Mouse (Mus musculus): ENCODE measurements at regions not wholly inside any gene's neighbourhood (a gene's known extent, or its start where the extent isn't known, plus 50 kb on each side); places are given as distances from the start of the nearest gene placed in this dataset.
A peak's percentile ranks its signal among the peaks of the same experiment; 100 is the strongest.

DNA sequence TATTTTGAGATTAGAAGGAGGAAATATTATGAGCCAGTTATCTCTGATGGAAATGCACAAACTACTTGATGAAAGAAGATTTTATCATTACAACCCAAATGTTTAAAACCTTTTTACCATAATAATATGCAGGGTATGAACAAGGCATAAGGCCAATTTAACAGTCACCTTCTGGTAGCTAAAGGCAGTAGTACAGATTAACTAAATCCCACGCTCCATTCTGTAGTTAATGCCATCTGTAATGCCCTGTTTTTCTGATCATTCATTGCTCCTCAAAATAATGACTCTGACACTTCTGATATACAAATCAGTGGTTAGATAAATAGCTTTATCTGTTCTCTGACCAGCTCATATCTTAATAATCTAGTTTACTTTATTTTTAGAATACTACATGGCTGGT, 987.8 kb downstream of the Pcdh7 start:
- Histone ChIP-seq H3K9ac (ENCODE audit: low read length) (no peak overlapping the region), H3K4me2 (ENCODE audit: low read depth, low read length, severe bottlenecking) (no peak overlapping the region), H3K4me3 (ENCODE audit: low read depth, low read length) (no peak overlapping the region), H3K27me3 (ENCODE audit: control insufficient read depth, insufficient read depth, low read length) (no peaks in the 10 kb centered on the region), H3K27ac (ENCODE audit: low read depth, low read length) (no peak overlapping the region), H3K36me3 (ENCODE audit: control insufficient read depth, insufficient read depth, low read length) (no peaks in the 10 kb centered on the region), H3K9me3 (ENCODE audit: control insufficient read depth, low read length) (no peaks in the 10 kb centered on the region), H3K4me1 (replicated peaks; ENCODE audit: control insufficient read depth, insufficient read depth, low read length) (no peaks in the 10 kb centered on the region)
- DNase-seq (ENCODE audit: low spot score), result no peak
- no peak for ATAC-seq (replicated peaks; ENCODE audit: low FRiP score)
- 79% methylated on average over 1 of the region's 1 CpGs for WGBS

DNA sequence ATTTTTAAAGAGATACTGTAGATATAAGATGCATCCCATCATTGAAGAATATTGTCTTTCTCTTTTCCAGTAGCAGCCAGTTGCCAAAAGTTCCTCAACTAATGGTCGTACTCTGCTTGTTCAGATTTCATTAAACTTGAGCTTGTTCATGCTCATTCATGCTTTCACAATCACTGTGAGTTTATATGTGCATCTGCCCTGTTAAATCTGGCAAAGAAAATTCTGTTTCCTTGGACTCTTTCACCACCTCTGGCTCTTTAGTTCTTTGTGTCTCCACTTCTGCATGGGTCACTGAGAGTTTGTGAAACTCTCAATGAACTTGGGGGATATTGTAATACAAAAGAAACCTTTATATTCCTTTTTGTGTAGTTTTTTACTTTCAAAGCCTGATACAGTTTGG, 994.6 kb downstream of the Pcdh7 start:
- no peak for DNase-seq (ENCODE audit: low spot score)
- Histone ChIP-seq H3K9ac (ENCODE audit: low read length) (no peak overlapping the region), H3K4me2 (ENCODE audit: low read depth, low read length, severe bottlenecking) (no peak overlapping the region), H3K36me3 (ENCODE audit: control insufficient read depth, insufficient read depth, low read length) (no peaks in the 10 kb centered on the region), H3K4me3 (ENCODE audit: low read depth, low read length) (no peak overlapping the region), H3K9me3 (ENCODE audit: control insufficient read depth, low read length) (no peaks in the 10 kb centered on the region), H3K27me3 (ENCODE audit: control insufficient read depth, insufficient read depth, low read length) (no peaks in the 10 kb centered on the region), H3K27ac (ENCODE audit: low read depth, low read length) (no peak overlapping the region), H3K4me1 (replicated peaks; ENCODE audit: control insufficient read depth, insufficient read depth, low read length) (no peaks in the 10 kb centered on the region)
- ATAC-seq (replicated peaks; ENCODE audit: low FRiP score), result no peak
- 29% methylated on average over 1 of the region's 1 CpGs for WGBS

DNA sequence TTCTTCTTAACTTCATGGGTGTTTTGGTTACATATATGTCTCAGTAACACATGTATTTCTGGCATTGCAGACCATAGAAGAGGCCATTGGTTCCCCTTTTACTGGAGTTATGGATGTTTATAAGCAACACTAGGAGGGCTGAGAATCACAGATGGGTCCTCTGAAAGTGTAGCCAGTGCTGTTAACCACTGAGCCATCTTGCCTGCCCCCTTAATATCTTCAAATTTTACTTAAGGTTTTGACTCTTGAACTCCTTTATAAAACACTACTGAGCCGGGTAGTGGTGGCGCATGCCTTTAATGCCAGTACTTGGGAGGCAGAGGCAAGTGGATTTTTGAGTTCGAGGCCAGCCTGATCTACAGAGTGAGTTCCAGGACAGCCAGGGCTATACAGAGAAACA, 1015.6 kb downstream of the Pcdh7 start:
- no peak overlapping the region for H3K27ac ChIP-seq (ENCODE audit: low read depth, low read length)
- no peaks in the 10 kb centered on the region for H3K36me3 ChIP-seq (ENCODE audit: control insufficient read depth, insufficient read depth, low read length)
- H3K9me3 ChIP-seq (ENCODE audit: control insufficient read depth, low read length), result no peaks in the 10 kb centered on the region
- no peaks in the 10 kb centered on the region for H3K4me1 ChIP-seq (replicated peaks; ENCODE audit: control insufficient read depth, insufficient read depth, low read length)
- no peak overlapping the region for H3K9ac ChIP-seq (ENCODE audit: low read length)
- ATAC-seq (replicated peaks; ENCODE audit: low FRiP score) (no peak), DNase-seq (ENCODE audit: low spot score) (no peak)
- WGBS, result 90% methylated on average over 3 of the region's 3 CpGs
- H3K27me3 ChIP-seq (ENCODE audit: control insufficient read depth, insufficient read depth, low read length), result no peaks in the 10 kb centered on the region
- H3K4me3 ChIP-seq (ENCODE audit: low read depth, low read length), result no peak overlapping the region
- no peak overlapping the region for H3K4me2 ChIP-seq (ENCODE audit: low read depth, low read length, severe bottlenecking)

DNA sequence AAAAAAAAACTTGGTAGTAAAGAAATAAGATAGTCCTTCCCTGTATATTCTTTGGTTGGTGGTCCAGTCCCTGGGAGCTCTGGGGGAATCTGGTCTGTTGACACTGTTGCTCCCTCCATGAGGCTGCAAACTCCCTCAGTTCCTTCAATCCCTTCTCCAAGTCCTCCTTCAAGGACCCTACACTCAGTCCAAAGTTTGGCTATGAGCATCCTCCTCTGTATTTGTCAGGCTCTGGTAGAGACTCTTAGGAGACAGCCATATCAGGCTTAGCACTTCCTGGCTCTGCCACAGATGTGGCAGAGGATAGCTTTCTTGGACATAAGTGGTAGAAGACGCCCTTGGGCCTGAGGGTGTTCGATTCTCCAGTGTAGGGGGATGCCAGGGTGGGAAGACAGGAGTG, 1016.2 kb downstream of the Pcdh7 start:
- no peak for DNase-seq (ENCODE audit: low spot score)
- Histone ChIP-seq H3K27me3 (ENCODE audit: control insufficient read depth, insufficient read depth, low read length) (no peaks in the 10 kb centered on the region), H3K36me3 (ENCODE audit: control insufficient read depth, insufficient read depth, low read length) (no peaks in the 10 kb centered on the region), H3K4me1 (replicated peaks; ENCODE audit: control insufficient read depth, insufficient read depth, low read length) (no peaks in the 10 kb centered on the region), H3K9me3 (ENCODE audit: control insufficient read depth, low read length) (no peaks in the 10 kb centered on the region), H3K4me3 (ENCODE audit: low read depth, low read length) (no peak overlapping the region), H3K27ac (ENCODE audit: low read depth, low read length) (no peak overlapping the region), H3K9ac (ENCODE audit: low read length) (no peak overlapping the region), H3K4me2 (ENCODE audit: low read depth, low read length, severe bottlenecking) (no peak overlapping the region)
- ATAC-seq (replicated peaks; ENCODE audit: low FRiP score), result no peak
- WGBS, result 90% methylated on average over 2 of the region's 2 CpGs

DNA sequence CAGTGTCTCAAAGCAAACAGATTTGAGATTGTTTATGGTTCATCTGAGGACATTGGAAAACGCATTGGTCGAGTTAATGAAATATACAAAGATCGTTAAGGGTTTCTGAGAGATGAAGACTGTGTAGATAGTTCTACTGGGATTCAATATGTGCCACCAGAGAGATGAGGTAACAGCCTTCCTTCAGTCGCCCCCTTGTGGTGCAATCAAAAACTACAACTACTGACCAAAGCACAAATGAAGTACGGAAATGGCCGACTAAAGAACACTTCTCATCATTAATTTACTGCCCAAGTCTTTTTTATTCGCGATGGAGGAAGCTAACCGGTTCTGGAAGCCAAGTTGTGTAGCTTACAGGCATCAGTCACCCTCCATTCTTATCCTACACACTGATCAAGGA, 1018.8 kb downstream of the Pcdh7 start:
- WGBS, result 64% methylated on average over 9 of the region's 9 CpGs
- Histone ChIP-seq H3K4me3 (ENCODE audit: low read depth, low read length) (no peak overlapping the region), H3K36me3 (ENCODE audit: control insufficient read depth, insufficient read depth, low read length) (no peaks in the 10 kb centered on the region), H3K27ac (ENCODE audit: low read depth, low read length) (no peak overlapping the region), H3K4me1 (replicated peaks; ENCODE audit: control insufficient read depth, insufficient read depth, low read length) (no peaks in the 10 kb centered on the region), H3K27me3 (ENCODE audit: control insufficient read depth, insufficient read depth, low read length) (no peaks in the 10 kb centered on the region), H3K4me2 (ENCODE audit: low read depth, low read length, severe bottlenecking) (no peak overlapping the region), H3K9ac (ENCODE audit: low read length) (no peak overlapping the region), H3K9me3 (ENCODE audit: control insufficient read depth, low read length) (no peaks in the 10 kb centered on the region)
- DNase-seq (ENCODE audit: low spot score) (peak; percentile 61), ATAC-seq (replicated peaks; ENCODE audit: low FRiP score) (no peak)

DNA sequence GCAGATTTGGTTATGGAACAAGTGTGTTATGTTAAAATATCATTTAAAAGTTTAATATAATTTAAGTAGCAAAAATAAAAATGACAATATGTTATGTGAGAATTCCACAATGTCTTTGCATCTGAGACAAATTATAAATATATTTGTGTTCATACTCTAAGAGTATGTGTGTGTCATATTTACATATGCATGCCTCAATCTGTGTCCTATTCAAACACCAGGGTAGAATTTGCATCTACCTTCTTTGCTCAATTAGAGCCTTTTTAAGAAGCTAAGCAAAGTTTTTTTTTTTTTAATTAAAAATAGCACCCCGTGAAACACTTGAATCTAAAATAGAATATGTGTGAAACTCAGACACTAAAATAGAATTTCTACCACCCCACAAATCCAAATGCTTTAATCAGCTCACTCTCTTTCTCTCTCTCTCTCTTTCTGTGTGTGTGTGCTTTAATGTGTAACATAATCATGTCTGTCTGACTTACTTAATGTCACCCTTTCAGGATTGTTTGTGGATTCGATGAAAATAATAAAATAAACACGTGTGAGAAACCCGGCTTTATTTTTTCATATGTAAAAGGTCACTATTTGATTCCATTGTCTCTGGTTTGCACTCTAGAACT, 1019.6 kb downstream of the Pcdh7 start:
- H3K36me3 ChIP-seq (ENCODE audit: control insufficient read depth, insufficient read depth, low read length), result no peaks in the 10 kb centered on the region
- no peak overlapping the region for H3K9ac ChIP-seq (ENCODE audit: low read length)
- H3K4me1 ChIP-seq (replicated peaks; ENCODE audit: control insufficient read depth, insufficient read depth, low read length), result no peaks in the 10 kb centered on the region
- no peak for ATAC-seq (replicated peaks; ENCODE audit: low FRiP score)
- DNase-seq (ENCODE audit: low spot score), result no peak
- H3K27ac ChIP-seq (ENCODE audit: low read depth, low read length), result no peak overlapping the region
- H3K4me2 ChIP-seq (ENCODE audit: low read depth, low read length, severe bottlenecking), result no peak overlapping the region
- no peak overlapping the region for H3K4me3 ChIP-seq (ENCODE audit: low read depth, low read length)
- WGBS, result 82% methylated on average over 4 of the region's 4 CpGs
- no peaks in the 10 kb centered on the region for H3K9me3 ChIP-seq (ENCODE audit: control insufficient read depth, low read length)
- H3K27me3 ChIP-seq (ENCODE audit: control insufficient read depth, insufficient read depth, low read length), result no peaks in the 10 kb centered on the region

DNA sequence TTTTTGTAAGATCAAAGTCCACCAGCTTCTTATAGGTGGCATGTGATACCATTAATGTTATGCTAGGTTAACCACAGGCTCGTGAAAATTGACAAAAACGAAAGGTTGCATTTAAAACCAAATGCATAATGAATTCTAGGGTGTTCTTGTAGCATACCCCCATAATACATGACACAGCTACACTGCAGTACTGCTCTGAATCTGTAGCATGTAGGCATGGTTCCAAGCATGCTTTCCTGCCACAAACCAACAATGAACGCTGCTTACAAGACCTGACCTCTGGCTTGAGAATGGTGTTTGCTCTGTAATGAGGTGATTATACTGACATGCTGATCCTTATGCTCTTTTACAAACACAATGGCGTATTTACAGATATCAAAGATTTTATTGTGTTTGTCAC, 1020.3 kb downstream of the Pcdh7 start:
- no peaks in the 10 kb centered on the region for H3K27me3 ChIP-seq (ENCODE audit: control insufficient read depth, insufficient read depth, low read length)
- ATAC-seq (replicated peaks; ENCODE audit: low FRiP score) (no peak), DNase-seq (ENCODE audit: low spot score) (no peak)
- H3K4me2 ChIP-seq (ENCODE audit: low read depth, low read length, severe bottlenecking), result no peak overlapping the region
- no peak overlapping the region for H3K27ac ChIP-seq (ENCODE audit: low read depth, low read length)
- H3K9ac ChIP-seq (ENCODE audit: low read length), result no peak overlapping the region
- H3K4me3 ChIP-seq (ENCODE audit: low read depth, low read length), result no peak overlapping the region
- no peaks in the 10 kb centered on the region for H3K9me3 ChIP-seq (ENCODE audit: control insufficient read depth, low read length)
- H3K4me1 ChIP-seq (replicated peaks; ENCODE audit: control insufficient read depth, insufficient read depth, low read length), result no peaks in the 10 kb centered on the region
- H3K36me3 ChIP-seq (ENCODE audit: control insufficient read depth, insufficient read depth, low read length), result no peaks in the 10 kb centered on the region
- 84% methylated on average over 4 of the region's 4 CpGs for WGBS

DNA sequence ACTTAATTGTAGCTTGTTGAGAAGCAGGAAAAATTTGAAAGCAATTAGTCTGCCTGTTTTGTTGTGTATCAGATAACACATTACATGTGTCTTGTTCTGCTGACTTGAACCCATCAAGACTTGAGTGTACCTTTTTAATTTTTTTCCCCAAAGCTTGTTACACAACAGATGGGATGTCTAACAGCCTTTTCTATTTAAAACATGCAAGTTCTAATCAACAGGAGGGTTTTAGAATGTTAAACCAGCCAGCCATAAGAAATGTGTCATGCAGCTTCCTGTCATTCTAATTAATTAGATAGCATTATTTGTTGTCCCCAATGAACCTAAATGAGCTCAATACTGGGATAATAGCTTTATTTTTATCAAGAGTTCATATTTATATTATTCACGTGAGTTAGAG, 1023.0 kb downstream of the Pcdh7 start:
- Histone ChIP-seq H3K27me3 (ENCODE audit: control insufficient read depth, insufficient read depth, low read length) (no peaks in the 10 kb centered on the region), H3K9ac (ENCODE audit: low read length) (no peak overlapping the region), H3K9me3 (ENCODE audit: control insufficient read depth, low read length) (no peaks in the 10 kb centered on the region), H3K4me1 (replicated peaks; ENCODE audit: control insufficient read depth, insufficient read depth, low read length) (no peaks in the 10 kb centered on the region), H3K36me3 (ENCODE audit: control insufficient read depth, insufficient read depth, low read length) (no peaks in the 10 kb centered on the region), H3K27ac (ENCODE audit: low read depth, low read length) (no peak overlapping the region), H3K4me2 (ENCODE audit: low read depth, low read length, severe bottlenecking) (no peak overlapping the region), H3K4me3 (ENCODE audit: low read depth, low read length) (no peak overlapping the region)
- no peak for DNase-seq (ENCODE audit: low spot score)
- 0 out of 2 replicates have a peak, but pooled peaks have one; percentile 42 for ATAC-seq (replicated peaks; ENCODE audit: low FRiP score)
- WGBS, result 72% methylated on average over 1 of the region's 1 CpGs

DNA sequence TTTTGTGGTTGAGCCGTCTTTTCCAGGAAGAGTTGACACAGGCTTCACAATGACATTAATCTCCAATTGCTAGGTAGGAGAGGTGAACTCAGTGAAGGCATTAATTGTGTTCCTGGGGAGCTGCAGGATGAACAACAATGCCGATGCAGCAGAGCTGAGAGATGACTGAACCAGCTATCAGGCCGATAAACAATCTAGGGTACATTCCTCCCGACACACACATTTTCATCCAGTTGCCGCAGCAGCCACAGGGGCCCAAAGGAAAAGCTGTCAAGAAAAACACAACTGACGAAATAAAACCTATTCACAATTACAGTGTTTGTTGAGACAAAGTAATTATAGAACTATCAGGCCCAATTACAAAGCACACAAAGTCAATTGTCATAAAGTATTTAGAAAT, 1029.9 kb downstream of the Pcdh7 start:
- Histone ChIP-seq H3K27ac (ENCODE audit: low read depth, low read length) (no peak overlapping the region), H3K9ac (ENCODE audit: low read length) (no peak overlapping the region), H3K36me3 (ENCODE audit: control insufficient read depth, insufficient read depth, low read length) (no peaks in the 10 kb centered on the region), H3K9me3 (ENCODE audit: control insufficient read depth, low read length) (no peaks in the 10 kb centered on the region), H3K4me2 (ENCODE audit: low read depth, low read length, severe bottlenecking) (no peak overlapping the region), H3K27me3 (ENCODE audit: control insufficient read depth, insufficient read depth, low read length) (no peaks in the 10 kb centered on the region), H3K4me3 (ENCODE audit: low read depth, low read length) (no peak overlapping the region), H3K4me1 (replicated peaks; ENCODE audit: control insufficient read depth, insufficient read depth, low read length) (no peaks in the 10 kb centered on the region)
- 12% methylated on average over 6 of the region's 6 CpGs for WGBS
- no peak for DNase-seq (ENCODE audit: low spot score)
- ATAC-seq (replicated peaks; ENCODE audit: low FRiP score), result no peak
